Mouse (Mus musculus): ENCODE data around the gene 1700010B08Rik.

DNA sequence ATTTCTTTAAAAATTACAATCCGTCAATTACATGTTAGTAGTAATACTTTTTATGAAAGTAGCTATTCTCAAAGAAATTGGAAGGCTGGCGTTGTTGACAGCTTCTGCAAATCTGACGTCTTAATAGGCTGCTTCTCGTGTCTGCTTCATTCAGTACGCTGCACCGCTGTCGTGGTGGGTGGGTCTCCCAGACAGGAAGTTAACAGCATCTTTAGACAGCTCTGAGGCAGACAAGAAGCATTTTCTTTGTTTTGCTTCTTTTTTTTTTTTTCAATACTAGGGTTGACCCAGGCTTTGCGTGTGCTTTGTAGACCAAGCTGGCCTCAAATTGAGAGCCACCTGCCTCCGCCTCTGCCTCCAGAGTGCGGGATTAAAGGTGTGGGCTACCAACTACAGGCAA is 50.0 kb downstream of the 1700010B08Rik start:
- no peak for TF ChIP-seq POLR2A (IDR thresholded peaks at IDR 0.05; ENCODE audit: insufficient read length, low read depth)
- TF ChIP-seq MAX (IDR thresholded peaks at IDR 0.05; ENCODE audit: low read depth) = no peak
- TF ChIP-seq MYOD1 (IDR thresholded peaks at IDR 0.05; ENCODE audit: control insufficient read depth in 1 of 3, insufficient read length in 2 of 3, low read depth in 2 of 3) = no peak
- TF ChIP-seq MYOG (IDR thresholded peaks at IDR 0.05; ENCODE audit: control insufficient read depth in 1 of 3, insufficient read depth in 1 of 3, insufficient read length in 2 of 3, low read depth in 2 of 3) = no peak
- no peak for TF ChIP-seq E2F4 (IDR thresholded peaks at IDR 0.05; ENCODE audit: insufficient read depth)
